Mouse (Mus musculus) bone marrow, adult 2 months (tissue): ENCODE data around the gene Kctd14.

ENCODE experiments used
- CTCF ChIP-seq: fragments of 200-500 bp; IDR thresholded peaks from 2 replicates; pipeline ENCODE4 v1.5.1; 2011; ENCODE audit warnings: low read length, control low read depth; ENCODE audit not compliant: control insufficient read depth, insufficient read depth
- POLR2A ChIP-seq: fragments of 200-500 bp; IDR thresholded peaks from 2 replicates; pipeline ENCODE4 v1.6.1; 2011; ENCODE audit warnings: low read depth, mild to moderate bottlenecking, control low read depth, low read length, borderline replicate concordance; ENCODE audit not compliant: control insufficient read depth

- TF ChIP-seq CTCF (no peak), POLR2A (no peak)
Observed at GRCm38 (mm10) chr7:97414915-97415687, 36.0 kb upstream of the Kctd14 start.
